Mouse (Mus musculus): ENCODE measurements around the gene Olfr1080.
"Not testable (repeated sequence)": the region's sequence is repeated elsewhere in the genome, so short reads cannot be mapped to it uniquely, and the experiment has no call there.

Olfr1080 gene

DNA sequence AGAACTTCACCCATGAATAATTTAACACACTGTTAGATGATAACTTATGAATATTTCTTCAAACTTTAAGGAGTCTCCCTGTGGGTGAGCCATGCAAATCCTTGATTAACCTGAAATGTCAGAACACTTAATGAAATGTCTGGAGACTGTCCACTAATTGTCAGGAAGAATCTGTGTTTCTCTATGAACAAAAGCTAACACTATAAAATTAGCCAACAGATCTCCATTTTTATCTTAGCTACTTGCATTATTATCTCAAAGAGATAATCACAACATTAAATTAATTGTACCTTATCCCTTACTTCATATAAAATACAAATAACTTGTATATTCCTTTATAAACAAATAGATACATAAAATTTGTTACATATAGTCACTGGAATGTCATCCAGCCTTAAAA lies at the start of gene Olfr1080:
Olfr1080 (minus strand) TSS at position 101 of the 400 bp plus-strand sequence.
- DNase-seq = not testable (repeated sequence)

DNA sequence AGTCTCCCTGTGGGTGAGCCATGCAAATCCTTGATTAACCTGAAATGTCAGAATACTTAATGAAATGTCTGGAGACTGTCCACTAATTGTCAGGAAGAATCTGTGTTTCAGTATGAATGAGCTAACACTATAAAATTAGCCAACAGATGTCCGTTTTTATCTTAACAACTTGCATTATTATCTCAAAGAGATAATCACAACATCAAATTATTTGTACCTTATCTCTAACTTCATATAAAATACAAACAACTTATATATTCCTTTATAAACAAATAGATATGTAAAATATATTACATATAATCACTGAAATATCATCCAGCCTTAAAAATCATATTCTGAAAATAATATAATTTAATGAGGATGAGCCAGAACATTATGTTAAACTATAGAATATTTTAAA lies 40.8 kb upstream of the Olfr1080 start, which contains the start of gene Olfr1082:
Olfr1082 (minus strand) TSS at position 101 of the 400 bp plus-strand sequence.
- not testable (repeated sequence) for DNase-seq

DNA sequence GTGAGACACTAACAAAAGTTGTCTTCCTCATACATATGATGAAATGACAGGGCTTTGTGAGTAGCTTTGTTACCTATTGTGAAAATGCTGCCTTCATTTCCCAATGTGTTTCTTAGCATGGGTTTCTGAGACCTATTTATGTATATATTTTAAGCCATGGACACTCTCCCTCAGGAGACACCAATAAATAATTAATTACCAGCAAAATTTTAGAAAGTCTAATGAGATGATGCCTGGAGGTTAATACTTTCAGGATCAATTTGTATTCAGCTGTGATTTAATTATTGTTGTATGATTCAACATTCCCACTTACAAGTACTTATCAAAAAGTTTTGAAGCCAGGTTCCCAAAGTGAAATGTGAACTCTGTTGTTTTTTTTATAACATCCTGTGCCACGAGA lies 15.7 kb downstream of the Olfr1080 start, which contains the start of gene Olfr1079:
Olfr1079 (minus strand) TSS at position 101 of the 400 bp plus-strand sequence.
- no peak for DNase-seq

GRCm38 (mm10) chr2:86530991-86531390 lies 27.0 kb downstream of the Olfr1080 start:
- DNase-seq = no peak

GRCm38 (mm10) chr2:86508161-86508560 lies 49.9 kb downstream of the Olfr1080 start, which contains the start of gene Olfr1076:
Olfr1076 (plus strand) TSS chr2:86508461.
- DNase-seq = no peak
